Comparison of ENCODE assay signal across 8 mouse cellular contexts in genomic region chr11:29428774-29429173, GRCm38 (mm10). TPM values are rescaled to one million over a fixed set of nuclear protein-coding genes. Genes with fewer than 3 reads are reported as not detected.
DNase-seq lines count a peak whose midpoint lies in the region; ATAC-seq and TF ChIP-seq lines count a peak whose summit lies in the region.

No protein-coding gene starts in this region.

- ATAC-seq in forebrain, postnatal 0 days: 0 out of 2 replicates have a peak, but pooled peaks have one; percentile 34
- ATAC-seq in forebrain, embryonic 13.5 days: no peak
- no peak for ATAC-seq in kidney, embryonic 14.5 days (ENCODE audit: low FRiP score, low TSS enrichment)
- ATAC-seq in inflammation-experienced regulatory T-cells, adult 6 months: no peak

- no peak overlapping the region for H3K27ac ChIP-seq in forebrain, postnatal 0 days (ENCODE audit: low read depth, low read length)
- H3K27ac ChIP-seq in forebrain, embryonic 13.5 days: no peak overlapping the region
- H3K27ac ChIP-seq in kidney, embryonic 14.5 days (ENCODE audit: low read depth, low read length): no peak overlapping the region

- H3K9me3 ChIP-seq in forebrain, postnatal 0 days (ENCODE audit: low read length): no peaks in the 10 kb centered on the region
- no peaks in the 10 kb centered on the region for H3K9me3 ChIP-seq in forebrain, embryonic 13.5 days (replicated peaks)
- no peaks in the 10 kb centered on the region for H3K9me3 ChIP-seq in kidney, embryonic 14.5 days (ENCODE audit: control insufficient read depth, low read length)

- TF ChIP-seq CTCF in forebrain, postnatal 0 days (IDR thresholded peaks at IDR 0.05; ENCODE audit: low read depth): no peak

- no peak overlapping the region for H3K4me3 ChIP-seq in forebrain, postnatal 0 days (ENCODE audit: low read depth, low read length)
- H3K4me3 ChIP-seq in forebrain, embryonic 13.5 days: no peak overlapping the region
- no peak overlapping the region for H3K4me3 ChIP-seq in kidney, embryonic 14.5 days (ENCODE audit: low read length)

- H3K9ac ChIP-seq in forebrain, postnatal 0 days: no peak overlapping the region
- no peak overlapping the region for H3K9ac ChIP-seq in forebrain, embryonic 13.5 days
- H3K9ac ChIP-seq in kidney, embryonic 14.5 days (ENCODE audit: low read depth, low read length): no peak overlapping the region

- no peak overlapping the region for H3K4me2 ChIP-seq in forebrain, postnatal 0 days (ENCODE audit: low read depth)
- no peak overlapping the region for H3K4me2 ChIP-seq in forebrain, embryonic 13.5 days
- H3K4me2 ChIP-seq in kidney, embryonic 14.5 days (replicated peaks; ENCODE audit: low read depth, low read length): no peak overlapping the region

- peaks cover 13% of the 10 kb centered on the region for H3K36me3 ChIP-seq in forebrain, postnatal 0 days (ENCODE audit: insufficient read depth)
- peaks cover 31% of the 10 kb centered on the region for H3K36me3 ChIP-seq in forebrain, embryonic 13.5 days (ENCODE audit: poor library complexity, severe bottlenecking)
- H3K36me3 ChIP-seq in kidney, embryonic 14.5 days (ENCODE audit: control insufficient read depth, insufficient read depth, low read length): peaks cover 7% of the 10 kb centered on the region; the same call in 1 of the 2 replicates

- DNase-seq in forebrain, postnatal 0 days: peak; percentile 58
- DNase-seq in 3134 (ENCODE audit: extremely low read depth, insufficient read length, low spot score): peak; percentile 54
- DNase-seq in cerebellum, adult 18-20 months: peak; percentile 10 to 44
- DNase-seq in left cerebral cortex, adult 11 months (ENCODE audit: low spot score): peak; percentile 54
- no peak for DNase-seq in ovary, postnatal 14 days (ENCODE audit: low spot score)

- WGBS in forebrain, postnatal 0 days: 47% methylated on average over 3 of the region's 3 CpGs
- WGBS in forebrain, embryonic 13.5 days: 82% methylated on average over 3 of the region's 3 CpGs
- 87% methylated on average over 3 of the region's 3 CpGs for WGBS in kidney, embryonic 14.5 days

- no peaks in the 10 kb centered on the region for H3K4me1 ChIP-seq in forebrain, postnatal 0 days (ENCODE audit: insufficient read depth)
- no peaks in the 10 kb centered on the region for H3K4me1 ChIP-seq in forebrain, embryonic 13.5 days
- no peaks in the 10 kb centered on the region for H3K4me1 ChIP-seq in kidney, embryonic 14.5 days (ENCODE audit: control insufficient read depth, insufficient read depth, low read length)

- no peaks in the 10 kb centered on the region for H3K27me3 ChIP-seq in forebrain, postnatal 0 days (ENCODE audit: insufficient read depth, low read length)
- no peaks in the 10 kb centered on the region for H3K27me3 ChIP-seq in forebrain, embryonic 13.5 days
- no peaks in the 10 kb centered on the region for H3K27me3 ChIP-seq in kidney, embryonic 14.5 days (ENCODE audit: control insufficient read depth, insufficient read depth, low read length)

RNA-seq across cellular contexts. Expression of gene Ccdc88a, which starts 55.3 kb away (rescaled TPM):
- 105 and 135 TPM in 2 replicates for total RNA-seq in forebrain, postnatal 0 days (2014; rRNA removed)
- polyA plus RNA-seq in forebrain, postnatal 0 days (2015; fragmentation: Nextera tagmentation; extraction: Ambion mirVana): 53.4 and 81.6 TPM in 2 replicates
- 75.2 and 80.6 TPM in 2 replicates for polyA plus RNA-seq in forebrain, embryonic 13.5 days (2015; fragmentation: Nextera tagmentation; extraction: Ambion mirVana)
- polyA plus RNA-seq in kidney, embryonic 14.5 days (2014; fragmentation: Nextera tagmentation; extraction: Ambion mirVana): 24.4 and 30.6 TPM in 2 replicates
- 1 to 10 TPM in 2 of 3 experiments, under 1 TPM in 1; 0.93 to 1.3 (median 1.2) TPM for polyA plus RNA-seq in inflammation-experienced regulatory T-cells, adult 6 months (2017; shearing (Covaris generic))

Comparison
In these comparisons a context has a peak if more than half of its experiments do, and no peak if none do; other contexts are left out.
1. RNA of gene Ccdc88a, which starts 55.3 kb away (polyA plus RNA-seq): 53.4 to 81.6 TPM in forebrain, postnatal 0 days, 75.2 to 80.6 TPM in forebrain, embryonic 13.5 days and 24.4 to 30.6 TPM in kidney, embryonic 14.5 days; 0.93 to 1.3 TPM in inflammation-experienced regulatory T-cells, adult 6 months; every median in the first group is over 10 times any median in the second.